In the genomic region with DNA sequence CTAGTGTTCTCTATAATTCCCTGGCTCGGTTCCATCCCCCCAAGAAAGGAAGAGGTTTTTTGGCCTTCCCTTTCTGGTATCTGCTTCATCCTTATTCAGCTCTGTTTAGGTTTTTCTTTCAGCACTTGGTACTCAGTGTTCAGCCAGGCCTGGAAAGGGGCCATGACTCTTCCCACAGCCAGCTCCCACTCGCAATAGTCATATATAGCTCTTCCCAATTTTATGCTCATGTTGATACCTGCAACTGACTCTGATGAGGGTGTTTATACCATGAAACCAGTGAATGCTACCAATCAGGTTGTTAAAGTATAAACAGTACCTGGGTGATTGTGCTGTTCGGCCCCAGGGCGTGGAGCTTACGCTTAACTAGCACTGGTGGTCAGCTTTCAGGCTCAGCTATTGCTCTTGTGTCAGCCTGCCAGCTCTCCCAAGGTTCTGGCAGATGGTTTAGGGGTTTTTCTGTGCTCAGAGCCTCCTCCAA, we compare ENCODE assay signal across 11 mouse cellular contexts. TPM values are rescaled to one million over a fixed set of nuclear protein-coding genes. Genes with fewer than 3 reads are reported as not detected.
A peak's percentile ranks its signal among the peaks of the same experiment; 100 is the strongest.
DNase-seq lines count a peak whose midpoint lies in the region; ATAC-seq lines count a peak whose summit lies in the region.
"Had no signal": no experiment of that assay in that cellular context is flagged by ENCODE, and none has a peak within 500 bp of the region (broad histone marks: within the 10 kb centered on the region; RNA-seq: fewer than 3 reads in every experiment).

No protein-coding gene starts in this region.

- DNase-seq in kidney, adult 9 months = no peak
- peak; percentile 75 for DNase-seq in embryonic facial prominence, embryonic 14.5 days (ENCODE audit: low spot score)
- peak; percentile 39 to 44 for DNase-seq in layer of hippocampus, postnatal 10 days (ENCODE audit: low spot score in 2 of 2)
- DNase-seq in right cerebral cortex, postnatal 25 days = peak; percentile 55
- DNase-seq in adrenal gland, adult 2 months = no peak
- no peak for DNase-seq in thymus, postnatal 36 days

- H3K4me2 ChIP-seq in kidney, embryonic 15.5 days = no peak overlapping the region
- H3K4me2 ChIP-seq in embryonic facial prominence, embryonic 14.5 days (ENCODE audit: low read depth, low read length) = no peak overlapping the region

- no peaks in the 10 kb centered on the region for H3K9me3 ChIP-seq in kidney, embryonic 15.5 days (replicated peaks)
- no peaks in the 10 kb centered on the region for H3K9me3 ChIP-seq in embryonic facial prominence, embryonic 14.5 days (ENCODE audit: control insufficient read depth, low read length)

- no peaks in the 10 kb centered on the region for H3K27me3 ChIP-seq in kidney, embryonic 15.5 days
- no peaks in the 10 kb centered on the region for H3K27me3 ChIP-seq in embryonic facial prominence, embryonic 14.5 days (replicated peaks; ENCODE audit: control insufficient read depth, insufficient read depth, low read length)

- 74% methylated on average over 5 of the region's 5 CpGs for WGBS in kidney, embryonic 15.5 days
- WGBS in embryonic facial prominence, embryonic 14.5 days = 71% methylated on average over 5 of the region's 5 CpGs

- no peak for ATAC-seq in kidney, embryonic 15.5 days (replicated peaks; ENCODE audit: low FRiP score)
- ATAC-seq in embryonic facial prominence, embryonic 14.5 days (ENCODE audit: low read depth) = no peak
- no peak for ATAC-seq in erythroblast, adult 5-6 weeks (replicated peaks; ENCODE audit: low FRiP score, poor library complexity, severe bottlenecking)

- peak overlapping the region; percentile 33; the same call in 1 of the 2 replicates for H3K27ac ChIP-seq in kidney, embryonic 15.5 days
- H3K27ac ChIP-seq in embryonic facial prominence, embryonic 14.5 days (replicated peaks; ENCODE audit: low read depth, low read length) = peak overlapping the region; percentile 67

- no peaks in the 10 kb centered on the region for H3K36me3 ChIP-seq in kidney, embryonic 15.5 days
- H3K36me3 ChIP-seq in embryonic facial prominence, embryonic 14.5 days (ENCODE audit: control insufficient read depth, insufficient read depth, low read length) = no peaks in the 10 kb centered on the region

- peaks cover 10% of the 10 kb centered on the region; the same call in 1 of the 2 replicates for H3K4me1 ChIP-seq in kidney, embryonic 15.5 days
- H3K4me1 ChIP-seq in embryonic facial prominence, embryonic 14.5 days (ENCODE audit: control insufficient read depth, insufficient read depth, low read length) = peaks cover 14% of the 10 kb centered on the region

- H3K9ac ChIP-seq in kidney, embryonic 15.5 days = no peak overlapping the region
- no peak overlapping the region for H3K9ac ChIP-seq in embryonic facial prominence, embryonic 14.5 days (ENCODE audit: low read depth, low read length)

- H3K4me3 ChIP-seq in kidney, embryonic 15.5 days (replicated peaks) = no peak overlapping the region
- no peak overlapping the region for H3K4me3 ChIP-seq in embryonic facial prominence, embryonic 14.5 days (ENCODE audit: low read depth, low read length)

RNA-seq across cellular contexts. Expression of gene Hmgcs2, which starts 20.9 kb away (rescaled TPM):
- polyA plus RNA-seq in kidney, embryonic 15.5 days (2015; fragmentation: Nextera tagmentation; extraction: Ambion mirVana) = 8.2 and 12.7 TPM in 2 replicates
- 7.2 and 8.2 TPM in 2 replicates for polyA plus RNA-seq in embryonic facial prominence, embryonic 14.5 days (2014; fragmentation: Nextera tagmentation; extraction: Ambion mirVana)
- total RNA-seq in layer of hippocampus, postnatal 10 days (2021) = 10 to 100 TPM; 11.5 to 13.6 TPM
- 0.42 TPM in 1 of 2 replicates, not detected in the other for total RNA-seq in erythroblast, adult 5-6 weeks (2015; ENCODE audit: low replicate concordance)
- not detected in 2 replicates for total RNA-seq in erythroblast, adult 5-6 weeks (2017; ENCODE audit: low replicate concordance)
- 10 to 100 TPM; 11.1 to 13.2 TPM for total RNA-seq in adrenal gland, adult 2 months (2021)
- 2.7 and 3.9 TPM in 2 replicates for polyA plus RNA-seq in adrenal gland, adult 2 months (2012; rRNA removed)

RNA-seq across cellular contexts. Expression of gene Reg4, which starts 37.4 kb away (rescaled TPM):
- polyA plus RNA-seq in kidney, embryonic 15.5 days (2015; fragmentation: Nextera tagmentation; extraction: Ambion mirVana) = 0.21 and 0.22 TPM in 2 replicates
- polyA plus RNA-seq in embryonic facial prominence, embryonic 14.5 days (2014; fragmentation: Nextera tagmentation; extraction: Ambion mirVana) = not detected in 2 replicates
- not detected for total RNA-seq in layer of hippocampus, postnatal 10 days (2021)
- not detected in 2 replicates for total RNA-seq in erythroblast, adult 5-6 weeks (2015; ENCODE audit: low replicate concordance)
- not detected in 2 replicates for total RNA-seq in erythroblast, adult 5-6 weeks (2017; ENCODE audit: low replicate concordance)
- not detected for total RNA-seq in adrenal gland, adult 2 months (2021)
- not detected in 2 replicates for polyA plus RNA-seq in adrenal gland, adult 2 months (2012; rRNA removed)
- total RNA-seq: MEL had no signal
- polyA plus RNA-seq: limb, embryonic 11.5 days; neural tube, embryonic 14.5 days had no signal

Comparison
In these comparisons a context has a peak if more than half of its experiments do, and no peak if none do; other contexts are left out.
1. DNase-seq: peak in embryonic facial prominence, embryonic 14.5 days (single experiment), layer of hippocampus, postnatal 10 days (2 of 2) and right cerebral cortex, postnatal 25 days (single experiment); none in kidney, adult 9 months (single experiment), adrenal gland, adult 2 months (single experiment) and thymus, postnatal 36 days (0 of 2).
2. RNA of gene Hmgcs2, which starts 20.9 kb away (total RNA-seq): 11.5 to 13.6 TPM in layer of hippocampus, postnatal 10 days and 11.1 to 13.2 TPM in adrenal gland, adult 2 months; 0.42 TPM in erythroblast, adult 5-6 weeks; every median in the first group is over 4 times any median in the second.